Mouse (Mus musculus): ENCODE data around the gene Theg. TPM values are rescaled to one million over a fixed set of nuclear protein-coding genes. Genes with fewer than 3 reads are reported as not detected.

Gene Theg
- total and polyA plus RNA-seq, 3 experiments, result not detected

DNA sequence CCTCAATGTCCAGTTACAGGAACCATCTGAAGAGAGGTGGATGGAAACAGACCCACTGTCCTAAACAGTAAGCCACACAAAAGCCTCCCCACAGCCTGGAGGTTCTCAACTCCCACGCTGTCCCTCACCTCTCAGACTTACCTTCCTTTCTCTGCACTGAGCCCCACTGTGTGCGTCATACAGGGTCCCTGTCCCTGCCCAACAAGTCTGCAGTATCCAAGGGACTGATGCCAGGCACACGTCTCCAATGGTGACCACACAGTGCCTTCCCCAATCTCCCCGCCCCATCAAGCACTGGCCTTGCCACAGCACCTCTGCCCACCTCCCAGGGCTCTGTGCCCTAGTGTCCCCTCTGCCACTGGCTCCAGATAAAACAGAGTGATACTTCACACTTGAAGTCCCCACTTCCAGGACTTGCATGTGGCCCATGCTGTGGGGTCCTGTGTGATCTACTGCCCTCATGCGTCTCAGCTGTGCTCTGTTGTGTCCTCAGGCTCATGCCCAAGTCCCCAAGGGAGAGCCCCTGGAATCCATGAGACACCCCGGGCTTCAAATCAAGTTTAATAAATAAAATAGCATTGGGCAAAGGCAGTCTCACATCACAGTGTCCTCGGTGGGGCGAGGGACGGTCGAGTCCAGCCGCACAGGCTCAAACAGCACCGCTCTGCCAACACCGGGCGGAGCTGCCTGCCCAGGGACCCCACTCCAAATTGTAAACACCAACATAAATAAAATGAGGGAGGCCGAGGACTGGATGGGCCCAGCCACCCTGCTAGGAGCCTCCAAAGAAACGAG is 47.2 kb downstream of the Theg start:
- H3K4me1 ChIP-seq (ENCODE audit: insufficient read depth, low read depth, low read length), result no peaks in the 10 kb centered on the region; the same call in 1 of the 2 replicates
- DNase-seq (ENCODE audit: low spot score) (no peak), ATAC-seq (ENCODE audit: extremely low read depth, insufficient number of reproducible peaks, low FRiP score, poor library complexity, severe bottlenecking) (no peak)
- H3K27me3 ChIP-seq (ENCODE audit: insufficient read depth, low read length), result no peaks in the 10 kb centered on the region; the same call in none of the 2 replicates
- no peaks in the 10 kb centered on the region for H3K36me3 ChIP-seq (replicated peaks)
- no peak for TF ChIP-seq GATA2 (IDR thresholded peaks at IDR 0.05; ENCODE audit: borderline replicate concordance, low read depth, low read length)
- no peak for TF ChIP-seq TAL1 (conservative IDR thresholded peaks at IDR 0.05; ENCODE audit: low read depth, low read length)
- TF ChIP-seq POLR2AphosphoS5 (IDR thresholded peaks at IDR 0.05; ENCODE audit: insufficient replicate concordance, low read depth, low read length), result no peak
- no peak for TF ChIP-seq GATA1 (IDR thresholded peaks at IDR 0.05; ENCODE audit: borderline replicate concordance, low read length)
- TF ChIP-seq CTCF (IDR thresholded peaks at IDR 0.05; ENCODE audit: low read depth, low read length), result no peak
- H3K4me3 ChIP-seq (ENCODE audit: low read depth, low read length), result no peak overlapping the region
- no peaks in the 10 kb centered on the region for H3K9me3 ChIP-seq (replicated peaks)

DNA sequence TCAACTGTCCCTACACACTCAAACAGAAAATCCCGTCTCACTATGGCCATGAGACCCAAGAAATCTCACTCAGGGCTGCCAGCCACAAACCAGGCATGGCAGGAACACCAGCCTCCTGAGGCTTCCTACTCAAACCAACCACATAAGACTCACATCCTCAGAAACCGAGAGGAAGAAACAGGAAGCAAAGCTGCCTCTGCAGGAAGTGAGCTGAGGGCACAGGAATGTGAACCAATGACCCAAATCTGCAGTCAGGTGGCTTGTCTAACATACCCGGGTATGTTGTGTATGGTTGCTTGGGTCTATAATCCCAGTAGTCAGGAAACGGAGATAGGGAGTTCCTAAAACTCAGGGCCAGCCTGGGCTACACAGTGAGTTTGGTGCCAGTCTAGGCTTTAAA is 48.3 kb downstream of the Theg start:
- Histone ChIP-seq H3K27me3 (ENCODE audit: insufficient read depth, low read length) (peaks cover 8% of the 10 kb centered on the region), H3K4me3 (ENCODE audit: low read depth, low read length) (no peak overlapping the region), H3K36me3 (replicated peaks) (no peaks in the 10 kb centered on the region), H3K4me1 (ENCODE audit: insufficient read depth, low read depth, low read length) (peaks cover 2% of the 10 kb centered on the region; the same call in 1 of the 2 replicates), H3K9me3 (replicated peaks) (no peaks in the 10 kb centered on the region)
- TF ChIP-seq TAL1 (conservative IDR thresholded peaks at IDR 0.05; ENCODE audit: low read depth, low read length) (no peak), POLR2AphosphoS5 (IDR thresholded peaks at IDR 0.05; ENCODE audit: insufficient replicate concordance, low read depth, low read length) (no peak), CTCF (IDR thresholded peaks at IDR 0.05; ENCODE audit: low read depth, low read length) (no peak), GATA2 (IDR thresholded peaks at IDR 0.05; ENCODE audit: borderline replicate concordance, low read depth, low read length) (no peak), GATA1 (IDR thresholded peaks at IDR 0.05; ENCODE audit: borderline replicate concordance, low read length) (no peak)
- ATAC-seq (ENCODE audit: extremely low read depth, insufficient number of reproducible peaks, low FRiP score, poor library complexity, severe bottlenecking), result no peak
- no peak for DNase-seq (ENCODE audit: low spot score)

DNA sequence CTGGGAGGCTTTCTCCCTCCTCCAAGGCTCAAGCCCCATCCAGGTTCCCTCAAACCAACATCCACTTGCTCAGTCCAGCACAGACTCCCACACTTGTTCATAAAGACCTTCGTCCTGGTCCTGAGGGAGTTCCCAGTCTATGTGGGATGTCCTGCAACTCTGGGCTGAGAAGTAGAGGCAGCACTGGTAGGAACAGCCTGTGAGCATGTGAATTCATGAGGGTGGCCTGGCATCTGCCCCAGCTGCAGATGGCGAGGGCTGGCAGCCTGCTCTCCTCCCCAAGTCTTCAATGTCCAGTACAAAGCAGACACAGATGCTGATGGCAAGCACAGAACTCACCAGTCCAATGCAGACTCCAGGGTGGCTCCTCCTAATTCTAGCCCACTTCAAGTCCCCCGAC is 48.8 kb downstream of the Theg start:
- H3K4me1 ChIP-seq (ENCODE audit: insufficient read depth, low read depth, low read length), result peaks cover 7% of the 10 kb centered on the region
- H3K36me3 ChIP-seq (replicated peaks), result no peaks in the 10 kb centered on the region
- H3K9me3 ChIP-seq (replicated peaks), result no peaks in the 10 kb centered on the region
- H3K4me3 ChIP-seq (ENCODE audit: low read depth, low read length), result no peak overlapping the region
- no peak for ATAC-seq (ENCODE audit: extremely low read depth, insufficient number of reproducible peaks, low FRiP score, poor library complexity, severe bottlenecking)
- TF ChIP-seq TAL1 (conservative IDR thresholded peaks at IDR 0.05; ENCODE audit: low read depth, low read length) (no peak), CTCF (IDR thresholded peaks at IDR 0.05; ENCODE audit: low read depth, low read length) (no peak), POLR2AphosphoS5 (IDR thresholded peaks at IDR 0.05; ENCODE audit: insufficient replicate concordance, low read depth, low read length) (no peak), GATA1 (IDR thresholded peaks at IDR 0.05; ENCODE audit: borderline replicate concordance, low read length) (no peak), GATA2 (IDR thresholded peaks at IDR 0.05; ENCODE audit: borderline replicate concordance, low read depth, low read length) (no peak)
- DNase-seq (ENCODE audit: low spot score), result no peak
- peaks cover 10% of the 10 kb centered on the region for H3K27me3 ChIP-seq (ENCODE audit: insufficient read depth, low read length)

DNA sequence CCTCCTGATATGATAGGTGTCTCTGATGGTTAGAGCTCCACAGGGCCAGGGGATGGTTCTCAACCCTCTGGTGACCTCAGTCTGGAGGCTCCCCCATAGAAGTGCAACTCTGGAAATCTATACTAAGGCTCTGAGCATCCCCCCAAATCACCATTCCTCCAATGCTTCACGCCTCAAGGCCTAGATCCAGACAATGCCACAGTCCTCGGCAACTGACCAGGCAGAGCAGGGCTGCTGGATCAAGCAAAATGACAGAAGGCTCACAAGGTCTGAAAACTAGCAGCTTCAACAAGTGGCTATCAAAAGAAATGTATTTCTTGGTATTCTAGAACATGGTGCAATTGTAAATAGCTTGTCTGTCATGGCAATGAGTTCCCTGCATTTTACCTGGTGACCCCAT is 49.4 kb downstream of the Theg start:
- ATAC-seq (ENCODE audit: extremely low read depth, insufficient number of reproducible peaks, low FRiP score, poor library complexity, severe bottlenecking) (no peak), DNase-seq (ENCODE audit: low spot score) (no peak)
- TF ChIP-seq POLR2AphosphoS5 (IDR thresholded peaks at IDR 0.05; ENCODE audit: insufficient replicate concordance, low read depth, low read length) (no peak), TAL1 (conservative IDR thresholded peaks at IDR 0.05; ENCODE audit: low read depth, low read length) (no peak), GATA1 (IDR thresholded peaks at IDR 0.05; ENCODE audit: borderline replicate concordance, low read length) (no peak), CTCF (IDR thresholded peaks at IDR 0.05; ENCODE audit: low read depth, low read length) (no peak), GATA2 (IDR thresholded peaks at IDR 0.05; ENCODE audit: borderline replicate concordance, low read depth, low read length) (no peak)
- Histone ChIP-seq H3K4me1 (ENCODE audit: insufficient read depth, low read depth, low read length) (peaks cover 12% of the 10 kb centered on the region), H3K27me3 (ENCODE audit: insufficient read depth, low read length) (peaks cover 15% of the 10 kb centered on the region), H3K4me3 (ENCODE audit: low read depth, low read length) (no peak overlapping the region), H3K9me3 (replicated peaks) (no peaks in the 10 kb centered on the region), H3K36me3 (replicated peaks) (no peaks in the 10 kb centered on the region)

DNA sequence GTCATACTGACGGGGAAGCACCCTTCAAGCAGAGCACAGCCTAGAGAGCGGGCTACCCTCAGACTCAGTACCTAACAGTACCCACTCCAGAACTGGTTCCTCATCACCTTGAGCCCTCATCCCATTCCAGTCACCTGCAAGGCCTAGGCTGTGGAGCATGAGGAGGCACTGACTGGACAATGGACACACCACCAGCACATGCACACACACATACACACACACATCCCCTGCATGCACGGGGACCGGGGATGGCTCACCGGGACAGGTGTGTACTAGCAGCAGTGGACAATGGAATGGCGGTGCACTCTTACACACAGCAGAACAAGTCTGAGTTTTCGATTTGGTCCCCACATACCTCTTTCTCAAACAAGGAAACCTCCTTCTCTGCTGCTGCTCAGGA is 49.9 kb downstream of the Theg start:
- Histone ChIP-seq H3K4me3 (ENCODE audit: low read depth, low read length) (no peak overlapping the region), H3K9me3 (replicated peaks) (no peaks in the 10 kb centered on the region), H3K27me3 (ENCODE audit: insufficient read depth, low read length) (peaks cover 18% of the 10 kb centered on the region), H3K4me1 (ENCODE audit: insufficient read depth, low read depth, low read length) (peaks cover 12% of the 10 kb centered on the region), H3K36me3 (replicated peaks) (no peaks in the 10 kb centered on the region)
- TF ChIP-seq CTCF (IDR thresholded peaks at IDR 0.05; ENCODE audit: low read depth, low read length) (no peak), GATA1 (IDR thresholded peaks at IDR 0.05; ENCODE audit: borderline replicate concordance, low read length) (no peak), TAL1 (conservative IDR thresholded peaks at IDR 0.05; ENCODE audit: low read depth, low read length) (no peak)
- no peak for DNase-seq (ENCODE audit: low spot score)
- no peak for ATAC-seq (ENCODE audit: extremely low read depth, insufficient number of reproducible peaks, low FRiP score, poor library complexity, severe bottlenecking)

DNA sequence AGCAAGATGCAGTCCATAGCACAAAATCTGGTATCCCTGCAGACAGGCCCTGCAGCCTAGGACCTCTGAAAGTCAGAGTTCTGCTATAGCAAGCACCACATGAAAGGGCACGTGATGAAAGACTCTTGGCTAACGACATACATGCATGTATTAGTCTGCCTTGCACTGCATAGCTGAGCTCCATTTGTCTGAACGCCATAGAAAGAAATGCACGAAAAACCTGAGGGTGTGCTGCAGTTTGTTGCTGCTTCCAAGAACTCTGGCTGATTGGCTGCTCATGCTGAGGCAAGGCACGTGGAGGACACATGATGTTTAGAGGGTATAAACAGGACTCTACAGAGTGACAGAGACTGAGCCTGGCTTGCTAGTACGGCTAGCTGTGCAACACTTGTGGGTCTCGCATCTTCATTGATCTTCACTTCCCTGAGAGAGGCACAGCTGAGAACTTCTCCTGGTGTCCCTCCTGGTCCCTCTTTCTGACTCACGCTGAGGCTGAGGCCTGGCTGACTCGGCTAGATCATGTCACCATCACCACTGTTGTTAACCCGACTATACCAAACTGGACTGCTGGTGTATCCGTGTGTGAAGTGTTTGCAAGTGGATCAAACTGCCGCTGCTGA is 50.6 kb downstream of the Theg start:
- peaks cover 18% of the 10 kb centered on the region for H3K27me3 ChIP-seq (ENCODE audit: insufficient read depth, low read length)
- no peak overlapping the region for H3K4me3 ChIP-seq (ENCODE audit: low read depth, low read length)
- DNase-seq (ENCODE audit: low spot score) (no peak), ATAC-seq (ENCODE audit: extremely low read depth, insufficient number of reproducible peaks, low FRiP score, poor library complexity, severe bottlenecking) (no peak)
- peaks cover 12% of the 10 kb centered on the region for H3K4me1 ChIP-seq (ENCODE audit: insufficient read depth, low read depth, low read length)
- H3K9me3 ChIP-seq (replicated peaks), result no peaks in the 10 kb centered on the region
- no peaks in the 10 kb centered on the region for H3K36me3 ChIP-seq (replicated peaks)
- TF ChIP-seq GATA2 (IDR thresholded peaks at IDR 0.05; ENCODE audit: borderline replicate concordance, low read depth, low read length), result no peak
- TF ChIP-seq CTCF (IDR thresholded peaks at IDR 0.05; ENCODE audit: low read depth, low read length), result no peak
- TF ChIP-seq GATA1 (IDR thresholded peaks at IDR 0.05; ENCODE audit: borderline replicate concordance, low read length), result no peak
- TF ChIP-seq POLR2AphosphoS5 (IDR thresholded peaks at IDR 0.05; ENCODE audit: insufficient replicate concordance, low read depth, low read length), result no peak
- TF ChIP-seq TAL1 (conservative IDR thresholded peaks at IDR 0.05; ENCODE audit: low read depth, low read length), result no peak
